Mouse (Mus musculus) MEL-GATA-1-ER (cell line): ENCODE results near the gene Fktn.
"Not testable (repeated sequence)": the region's sequence is repeated elsewhere in the genome, so short reads cannot be mapped to it uniquely, and the experiment has no call there.

Source experiments
- DNase-seq: peaks from one replicate; pipeline ENCODE4 v3.0.0-alpha.2; 2012; ENCODE audit warnings: low read depth; ENCODE audit errors: extremely low read depth

Gene Fktn

DNA sequence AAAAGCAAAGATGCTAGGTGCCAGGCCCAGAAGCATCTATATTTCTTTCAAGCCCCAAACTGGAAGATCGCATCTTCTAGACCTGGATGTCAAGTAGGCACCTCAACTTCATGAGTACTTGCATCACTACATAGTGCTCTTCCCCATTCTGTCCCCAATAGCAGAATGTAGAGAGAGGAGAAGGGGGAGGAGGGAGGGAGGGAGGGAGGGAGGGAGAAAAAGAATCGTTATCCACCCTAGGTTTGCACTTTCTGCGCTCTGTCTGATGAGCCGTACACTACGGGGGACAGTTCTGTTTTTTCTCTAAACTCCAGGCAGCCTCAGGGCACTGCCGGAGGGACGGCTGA is at the start of gene Fktn:
Gene Fktn (plus strand): TSS at position 295 of the 347 bp plus-strand sequence.
- DNase-seq = peak; percentile 66

- no peak for DNase-seq
Measured at GRCm38 (mm10) chr4:53682092-53682491, 31.7 kb upstream of the Fktn start.

DNA sequence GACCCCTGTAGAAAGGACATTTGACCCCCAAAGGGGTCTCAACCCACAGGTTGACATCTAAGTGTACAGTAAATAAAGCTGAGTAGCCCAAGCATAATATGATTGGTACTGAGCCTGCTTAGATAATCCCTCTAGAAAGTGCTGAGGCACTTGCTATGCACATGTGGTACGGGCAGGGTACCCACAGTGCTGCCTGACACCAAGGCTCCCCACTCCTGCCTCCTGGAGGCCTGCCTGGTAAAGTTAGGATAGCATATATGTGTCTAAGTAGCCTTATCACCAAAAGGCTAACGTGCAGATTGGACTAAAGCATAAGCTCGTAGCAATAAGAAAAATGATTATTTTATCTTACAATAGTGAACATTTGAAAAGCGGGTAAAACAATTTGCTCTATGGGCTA is 24.8 kb upstream of the Fktn start:
- DNase-seq = no peak

DNA sequence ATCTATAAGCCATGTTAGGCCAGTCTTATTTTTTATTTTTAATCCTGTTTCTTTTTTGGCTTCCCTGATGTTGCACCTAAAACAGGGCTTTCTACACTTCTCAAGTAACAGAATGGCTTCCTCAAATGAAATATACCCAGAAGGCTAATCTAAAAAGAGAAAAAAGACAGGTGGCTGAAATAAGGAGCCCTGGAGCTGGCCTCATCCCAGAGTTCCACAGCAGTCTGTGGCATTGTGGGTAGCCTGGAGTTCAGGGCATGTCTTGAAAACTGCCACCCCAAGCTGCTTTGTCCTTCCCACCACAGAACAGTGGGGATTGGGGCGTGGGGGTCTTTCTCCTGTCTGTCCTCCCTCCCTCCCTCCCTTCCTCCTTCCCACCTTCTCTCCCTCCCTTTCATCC is 22.4 kb upstream of the Fktn start:
- no peak for DNase-seq

DNA sequence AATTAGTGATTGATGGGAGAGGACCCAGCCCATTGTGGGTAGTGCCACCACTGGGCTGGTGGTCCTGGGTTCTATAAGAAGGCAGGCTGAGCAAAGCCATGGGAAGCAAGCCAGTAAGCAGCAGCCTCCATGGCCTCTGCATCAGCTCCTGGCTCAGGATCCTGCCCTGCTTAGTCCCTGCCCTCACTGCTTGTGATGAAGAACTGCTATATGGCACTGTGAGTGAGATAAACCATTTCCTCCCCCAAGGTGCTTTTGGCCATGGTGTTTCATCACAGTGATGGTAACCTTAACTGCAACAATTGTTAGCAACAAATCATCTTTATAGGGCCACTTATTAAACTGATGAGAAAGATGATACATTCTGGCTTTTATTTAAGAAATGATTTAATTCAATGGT is 4.6 kb upstream of the Fktn start:
- DNase-seq = not testable (repeated sequence)

- DNase-seq = no peak
Measured at GRCm38 (mm10) chr4:53710021-53710420, 3.8 kb upstream of the Fktn start.

GRCm38 (mm10) chr4:53710555-53711328 is 3.1 kb upstream of the Fktn start:
- no peak for DNase-seq

DNA sequence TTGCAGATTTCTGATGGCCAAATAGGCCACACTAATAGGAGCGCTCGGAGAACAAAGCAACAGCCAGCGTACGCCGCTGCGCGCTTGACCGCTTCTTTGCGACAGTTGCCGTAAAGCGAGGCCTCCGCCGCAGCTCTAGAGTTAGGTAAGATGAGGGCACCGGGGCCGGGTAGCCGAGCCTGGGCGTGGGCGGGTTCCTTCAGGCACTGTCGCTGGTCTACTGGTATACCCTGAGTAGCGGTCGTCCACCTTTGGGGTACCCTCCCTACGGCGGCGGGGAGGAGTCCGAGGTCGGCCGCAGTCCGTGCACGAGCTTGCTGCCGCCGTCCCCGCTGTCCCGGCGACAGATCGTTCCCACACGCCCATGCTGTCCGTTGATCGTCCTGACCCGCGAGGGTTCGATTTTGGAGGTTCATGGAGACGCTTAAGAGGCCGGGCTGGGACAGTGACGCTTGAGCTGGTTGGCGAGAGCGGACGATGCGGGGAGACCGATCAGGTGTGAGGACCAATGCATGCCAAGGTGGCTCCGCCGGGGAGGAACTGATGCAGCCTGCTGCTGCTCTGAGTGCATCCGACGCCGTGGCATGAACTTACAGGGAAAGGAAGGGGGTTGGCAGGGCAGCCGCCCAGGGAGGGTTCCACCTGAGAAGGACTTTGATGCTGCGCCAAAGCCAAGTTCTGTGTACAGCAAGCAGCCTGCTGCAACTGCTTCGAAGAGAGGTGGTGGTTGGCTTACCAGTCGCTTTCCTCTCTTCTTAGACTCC is 435 bp downstream of the Fktn start:
- DNase-seq = peak; percentile 84

DNA sequence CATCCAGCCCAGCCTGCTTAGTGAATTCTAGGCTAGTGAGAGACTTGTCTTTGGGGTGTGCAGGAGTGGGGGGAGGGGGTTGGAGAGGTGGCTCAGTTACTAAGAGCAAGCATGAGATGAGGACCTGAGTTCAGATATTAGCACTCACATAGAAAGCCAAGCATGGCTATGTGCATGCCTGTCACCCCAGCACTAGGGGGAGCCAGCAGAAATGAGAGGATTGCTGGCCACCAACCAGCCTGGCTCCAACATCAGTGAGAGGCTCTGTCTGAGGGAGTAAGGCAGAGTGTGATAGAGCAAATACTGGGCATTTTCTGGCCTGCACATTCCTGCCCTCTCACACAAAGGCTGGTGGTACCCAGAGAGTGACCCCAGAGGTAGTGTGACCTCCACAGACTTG is 2.2 kb downstream of the Fktn start:
- DNase-seq = peak; percentile 14

GRCm38 (mm10) chr4:53717546-53717945 is 3.7 kb downstream of the Fktn start:
- no peak for DNase-seq

DNA sequence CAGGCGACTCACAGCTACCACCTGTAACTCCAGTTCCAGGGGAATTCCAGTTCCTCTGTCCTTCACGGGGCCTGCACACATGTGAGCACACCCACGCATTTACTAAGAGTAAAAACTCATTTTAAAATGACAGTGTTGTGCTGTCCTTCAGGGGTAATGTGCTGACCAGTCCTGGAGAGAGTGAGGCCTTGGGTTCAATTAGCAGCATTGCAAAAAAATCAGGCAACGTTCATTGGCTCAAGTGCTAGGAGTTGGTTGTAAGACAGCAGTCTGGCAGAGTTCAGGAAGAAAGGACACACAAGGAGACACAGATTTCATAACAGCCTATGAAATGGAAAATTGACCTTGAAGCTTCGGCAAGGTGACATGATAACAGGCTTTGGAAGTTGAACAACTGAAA is 4.5 kb downstream of the Fktn start:
- no peak for DNase-seq

DNA sequence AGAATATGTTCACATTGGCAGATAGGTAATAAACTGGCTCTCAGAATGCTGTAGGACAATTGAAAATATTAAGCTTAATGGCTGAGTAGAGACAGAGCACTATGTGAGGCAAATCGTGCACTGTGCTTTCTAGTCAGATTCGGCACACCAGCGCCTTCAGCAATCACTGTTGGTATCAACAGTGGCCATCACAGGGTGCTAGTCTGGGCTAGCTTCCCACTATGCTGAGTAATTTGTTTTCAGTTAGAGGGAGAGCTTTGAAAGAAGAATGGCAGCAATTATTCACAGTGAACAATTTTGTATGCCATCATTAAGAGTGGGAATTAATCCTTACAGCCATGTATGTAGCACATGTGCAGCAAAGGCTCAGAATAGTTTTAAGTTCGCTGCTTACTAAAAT is 8.7 kb downstream of the Fktn start:
- DNase-seq = no peak

GRCm38 (mm10) chr4:53726100-53726499 is 12.3 kb downstream of the Fktn start:
- not testable (repeated sequence) for DNase-seq

DNA sequence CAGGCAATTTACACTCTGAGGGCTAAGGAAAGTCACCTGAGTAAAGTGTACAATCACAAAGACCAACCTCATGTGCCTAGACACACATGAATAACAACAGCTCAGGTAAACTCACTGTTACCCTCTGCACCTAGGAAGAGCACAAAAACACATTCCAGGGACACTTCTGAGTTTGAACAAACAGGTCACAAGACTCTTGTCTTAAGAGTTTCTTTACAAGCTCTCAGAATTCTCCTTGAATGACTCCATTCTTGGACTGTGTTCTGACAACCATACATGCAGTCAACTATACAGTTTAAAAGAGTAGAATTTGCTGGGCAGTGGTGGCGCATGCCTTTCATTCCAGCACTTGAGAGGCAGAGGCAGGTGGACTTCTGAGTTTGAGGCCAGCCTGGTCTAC is 14.3 kb downstream of the Fktn start:
- no peak for DNase-seq

GRCm38 (mm10) chr4:53738956-53739616 is 25.3 kb downstream of the Fktn start:
- peak; percentile 46 for DNase-seq

- DNase-seq = no peak
Measured at GRCm38 (mm10) chr4:53749831-53750230, 36.0 kb downstream of the Fktn start.

GRCm38 (mm10) chr4:53750391-53751120 is 36.8 kb downstream of the Fktn start:
- no peak for DNase-seq

- DNase-seq = no peak
Measured at GRCm38 (mm10) chr4:53757030-53757429, 43.2 kb downstream of the Fktn start.

DNA sequence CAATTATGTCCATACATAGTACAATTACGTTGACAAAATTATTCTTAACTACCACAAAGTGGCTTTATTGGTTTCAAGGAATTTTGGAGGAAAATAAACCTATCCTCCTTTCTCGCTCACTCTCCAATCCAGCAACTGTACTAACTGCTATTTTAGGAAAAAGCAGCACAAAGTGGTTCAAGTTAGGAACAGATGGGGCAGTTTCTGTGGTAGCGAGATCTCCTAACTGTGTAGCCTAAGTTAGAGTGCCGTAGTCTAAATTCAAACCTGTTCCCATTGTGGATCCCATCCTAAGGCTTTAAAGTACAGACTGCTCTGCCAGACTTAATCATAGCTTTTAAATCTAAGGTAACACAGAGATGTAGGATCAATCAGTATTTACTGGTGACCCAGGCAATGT is 45.0 kb downstream of the Fktn start:
- DNase-seq = no peak

- no peak for DNase-seq
Measured at GRCm38 (mm10) chr4:53759678-53760077, 45.9 kb downstream of the Fktn start.

DNA sequence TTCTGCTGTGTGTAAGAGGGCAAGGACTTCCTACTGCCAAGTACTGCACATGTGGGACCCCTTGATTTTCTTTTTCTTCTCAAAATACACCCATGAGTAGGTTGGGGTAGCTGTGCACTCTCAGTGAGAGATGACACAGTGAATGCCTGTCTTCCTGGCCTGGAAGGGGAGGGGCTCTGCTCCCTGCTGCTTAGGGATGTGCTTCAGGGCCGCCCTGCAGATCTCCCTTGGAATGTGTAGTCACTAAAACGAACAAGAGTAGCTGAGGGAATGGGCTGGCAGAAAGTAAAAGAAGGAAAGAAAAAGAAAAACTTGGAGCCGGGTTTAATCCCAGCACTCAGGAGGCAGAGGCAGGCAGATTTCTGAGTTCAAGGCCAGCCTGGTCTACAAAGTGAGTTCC is 48.7 kb downstream of the Fktn start:
- DNase-seq = no peak
